Mouse (Mus musculus): ENCODE results near the gene Ccdc113.

DNA sequence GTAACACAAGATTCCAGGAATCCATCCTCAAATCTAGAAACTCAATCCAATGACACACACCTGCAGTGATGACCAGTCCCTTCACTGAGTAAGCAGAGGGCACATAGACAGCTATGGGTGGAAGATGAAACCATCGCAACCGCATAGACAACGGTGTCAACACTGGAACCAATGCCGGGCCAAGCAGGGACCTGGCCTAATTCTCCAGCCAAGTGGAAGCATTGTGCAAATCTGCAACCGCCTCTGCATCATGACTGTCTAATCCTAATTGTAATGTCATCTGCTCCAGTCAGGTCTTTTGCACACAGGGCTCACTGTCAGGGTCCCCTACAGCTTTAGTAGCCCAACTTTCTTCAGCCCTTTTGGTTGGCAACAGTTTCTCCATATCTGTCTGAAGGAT is 33.4 kb upstream of the Ccdc113 start:
- no peak for TF ChIP-seq CTCF (IDR thresholded peaks at IDR 0.05; ENCODE audit: low read depth)
- no peak for TF ChIP-seq EP300 (optimal IDR thresholded peaks at IDR 0.05)
